In the genomic region with DNA sequence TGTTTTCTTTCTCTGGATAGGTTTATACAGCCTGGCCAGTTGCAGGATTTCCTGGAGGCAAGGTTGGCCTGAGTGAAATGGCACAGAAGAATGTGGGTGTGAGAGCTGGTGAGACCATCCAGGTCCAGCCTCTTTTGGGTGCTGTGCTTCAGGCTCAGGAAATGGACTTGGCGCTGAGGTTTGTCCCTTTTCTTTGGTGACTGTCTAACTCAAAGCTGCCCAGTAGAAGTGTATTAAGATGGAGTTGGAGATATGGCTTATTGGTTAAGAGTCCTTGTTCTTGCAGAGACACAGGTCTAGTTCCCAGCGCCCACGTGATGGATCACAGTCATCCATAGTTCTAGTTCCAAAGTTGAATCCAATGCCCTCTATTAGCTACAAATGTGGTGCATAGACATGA, we compare ENCODE assay signal across 30 mouse cellular contexts.
"Had no signal": no experiment of that assay in that cellular context is flagged by ENCODE, and none has a peak within 500 bp of the region (broad histone marks: within the 10 kb centered on the region; RNA-seq: fewer than 3 reads in every experiment).

No protein-coding gene starts in this region.

- H3K9me3 ChIP-seq: heart, embryonic 12.5 days; heart, embryonic 13.5 days; heart, embryonic 15.5 days; hindbrain, embryonic 10.5 days; hindbrain, embryonic 12.5 days; hindbrain, embryonic 13.5 days; hindbrain, embryonic 15.5 days; intestine, embryonic 15.5 days; kidney, embryonic 15.5 days had no signal

- DNase-seq: heart, postnatal 10 days; heart, postnatal 14 days; heart, postnatal 36 days; heart, postnatal 4 days; kidney, adult 11 months; kidney, adult 18-20 months; kidney, adult 2 months; kidney, adult 8-10 months; kidney, adult 9 months; kidney, postnatal 10 days; kidney, postnatal 14 days; kidney, postnatal 25 days; kidney, postnatal 36 days; kidney, postnatal 4 days; layer of hippocampus, adult 9-11 months; layer of hippocampus, postnatal 36 days had no signal

- H3K27ac ChIP-seq: heart, embryonic 13.5 days; heart, embryonic 15.5 days; hindbrain, embryonic 10.5 days; hindbrain, embryonic 12.5 days; hindbrain, embryonic 13.5 days; hindbrain, embryonic 14.5 days; hindbrain, embryonic 15.5 days; hindbrain, postnatal 0 days; intestine, embryonic 15.5 days; kidney, embryonic 15.5 days; kidney, postnatal 0 days; layer of hippocampus, adult 2 months; left cerebral cortex, adult 2 months had no signal

- H3K4me3 ChIP-seq: heart, embryonic 12.5 days; heart, embryonic 13.5 days; heart, embryonic 15.5 days; hindbrain, embryonic 10.5 days; hindbrain, embryonic 12.5 days; hindbrain, embryonic 13.5 days; hindbrain, embryonic 15.5 days; intestine, embryonic 15.5 days; kidney, embryonic 15.5 days; layer of hippocampus, adult 2 months; left cerebral cortex, adult 2 months had no signal

- H3K27me3 ChIP-seq: heart, embryonic 12.5 days; heart, embryonic 13.5 days; heart, embryonic 15.5 days; hindbrain, embryonic 12.5 days; hindbrain, embryonic 13.5 days; hindbrain, embryonic 15.5 days; intestine, embryonic 15.5 days; kidney, embryonic 15.5 days had no signal
